Mouse (Mus musculus): Measurements from ENCODE around the gene Shroom3. TPM values are rescaled to one million over a fixed set of nuclear protein-coding genes. Genes with fewer than 3 reads are reported as not detected.

The Shroom3 gene
- total and polyA plus RNA-seq, 3 experiments: 0.04 to 0.11 TPM; not detected in 1

GRCm38 (mm10) chr5:92834513-92834912 lies 151.3 kb downstream of the Shroom3 start:
- in situ Hi-C loops (cut with MboI; ENCODE audit: low pct_ligation_motif_present, low pct_unique_long_range_greater_than_20kb, low sequenced_read_pairs) (no loop called here), dilution Hi-C loops (cut with MboI; ENCODE audit: extremely low pct_ligation_motif_present, extremely low pct_unique_long_range_greater_than_20kb, low sequenced_read_pairs) (no loop called here)
- H3K4me1 ChIP-seq (ENCODE audit: control insufficient read depth in 1 of 2, insufficient read depth in 2 of 2): peaks cover 0 to 2% of the 10 kb centered on the region in 2 experiments; a peak in 1 of 4 replicates
- no peak overlapping the region for H3K4me2 ChIP-seq (ENCODE audit: insufficient read depth, low read depth, poor library complexity, severe bottlenecking)
- H3K27ac ChIP-seq (ENCODE audit: insufficient read depth, low read depth): no peak overlapping the region
- H3K27me3 ChIP-seq (replicated peaks): no peaks in the 10 kb centered on the region
- TF ChIP-seq MAX (IDR thresholded peaks at IDR 0.05; ENCODE audit: low read length) (no peak), USF1 (IDR thresholded peaks at IDR 0.05; ENCODE audit: low read depth, low read length) (no peak), TBP (conservative IDR thresholded peaks at IDR 0.05; ENCODE audit: low read depth, low read length) (no peak), USF2 (conservative IDR thresholded peaks at IDR 0.05; ENCODE audit: low read depth, low read length) (no peak), ZNF384 (IDR thresholded peaks at IDR 0.05; ENCODE audit: low read depth, low read length) (no peak), MYC (IDR thresholded peaks at IDR 0.05; ENCODE audit: low read depth, low read length) (no peak), RCOR1 (conservative IDR thresholded peaks at IDR 0.05; ENCODE audit: low read depth, low read length) (no peak), GABPA (IDR thresholded peaks at IDR 0.05; ENCODE audit: insufficient replicate concordance, low read depth, low read length) (no peak), NRF1 (IDR thresholded peaks at IDR 0.05; ENCODE audit: low read depth, low read length) (no peak), POLR2AphosphoS2 (IDR thresholded peaks at IDR 0.05; ENCODE audit: low read depth, low read length) (no peak), ZKSCAN1 (IDR thresholded peaks at IDR 0.05; ENCODE audit: borderline replicate concordance, low read depth, low read length) (no peak), JUND (conservative IDR thresholded peaks at IDR 0.05; ENCODE audit: low read depth, low read length) (no peak), BHLHE40 (IDR thresholded peaks at IDR 0.05; ENCODE audit: low read depth, low read length) (no peak), UBTF (IDR thresholded peaks at IDR 0.05; ENCODE audit: low read depth, low read length) (no peak), MAZ (IDR thresholded peaks at IDR 0.05; ENCODE audit: low read depth, low read length) (no peak), CHD2 (IDR thresholded peaks at IDR 0.05; ENCODE audit: low read length) (no peak), SIN3A (IDR thresholded peaks at IDR 0.05; ENCODE audit: low read length) (no peak), MAFK (IDR thresholded peaks at IDR 0.05; ENCODE audit: insufficient replicate concordance, low read length) (no peak), PAX5 (IDR thresholded peaks at IDR 0.05; ENCODE audit: low read length) (no peak)
- DNase-seq (ENCODE audit: extremely low read depth): no peak
- H3K4me3 ChIP-seq (replicated peaks in 1 of 3; ENCODE audit: low read depth in 2 of 3, low read length in 2 of 3, poor library complexity in 1 of 3): no peak overlapping the region
- H3K79me2 ChIP-seq (replicated peaks; ENCODE audit: control insufficient read depth, extremely low read depth, insufficient read depth, poor library complexity, severe bottlenecking): no peaks in the 10 kb centered on the region
- no peak overlapping the region for H3K9ac ChIP-seq (ENCODE audit: insufficient read depth, low read depth)
- H3K36me3 ChIP-seq (replicated peaks in 1 of 2; ENCODE audit: control insufficient read depth in 1 of 2, insufficient read depth in 1 of 2, low read length in 1 of 2): no peaks in the 10 kb centered on the region
- H3K9me3 ChIP-seq (replicated peaks; ENCODE audit: low read length): no peaks in the 10 kb centered on the region

- dilution Hi-C loops (cut with MboI; ENCODE audit: extremely low pct_ligation_motif_present, extremely low pct_unique_long_range_greater_than_20kb, low sequenced_read_pairs): no loop called here
- Histone ChIP-seq H3K27me3 (replicated peaks) (no peaks in the 10 kb centered on the region), H3K4me3 (replicated peaks in 1 of 3; ENCODE audit: low read depth in 2 of 3, low read length in 2 of 3, poor library complexity in 1 of 3) (no peak overlapping the region), H3K79me2 (replicated peaks; ENCODE audit: control insufficient read depth, extremely low read depth, insufficient read depth, poor library complexity, severe bottlenecking) (no peaks in the 10 kb centered on the region), H3K9ac (ENCODE audit: insufficient read depth, low read depth) (no peak overlapping the region), H3K36me3 (replicated peaks in 1 of 2; ENCODE audit: control insufficient read depth in 1 of 2, insufficient read depth in 1 of 2, low read length in 1 of 2) (no peaks in the 10 kb centered on the region), H3K4me1 (ENCODE audit: control insufficient read depth in 1 of 2, insufficient read depth in 2 of 2) (peaks cover 0 to 2% of the 10 kb centered on the region in 2 experiments; a peak in 1 of 4 replicates), H3K4me2 (ENCODE audit: insufficient read depth, low read depth, poor library complexity, severe bottlenecking) (no peak overlapping the region), H3K27ac (ENCODE audit: insufficient read depth, low read depth) (no peak overlapping the region), H3K9me3 (replicated peaks; ENCODE audit: low read length) (no peaks in the 10 kb centered on the region)
- in situ Hi-C loops (cut with MboI; ENCODE audit: low pct_ligation_motif_present, low pct_unique_long_range_greater_than_20kb, low sequenced_read_pairs): no loop called here
- TF ChIP-seq ZNF384 (IDR thresholded peaks at IDR 0.05; ENCODE audit: low read depth, low read length) (no peak), ZC3H11A (IDR thresholded peaks at IDR 0.05; ENCODE audit: low read depth, low read length) (no peak), PAX5 (IDR thresholded peaks at IDR 0.05; ENCODE audit: low read length) (no peak), ETS1 (conservative IDR thresholded peaks at IDR 0.05; ENCODE audit: low read depth, low read length) (no peak), EP300 (IDR thresholded peaks at IDR 0.05; ENCODE audit: low read length) (no peak), SIN3A (IDR thresholded peaks at IDR 0.05; ENCODE audit: low read length) (no peak), MEF2A (IDR thresholded peaks at IDR 0.05; ENCODE audit: borderline replicate concordance, low read depth, low read length) (no peak), UBTF (IDR thresholded peaks at IDR 0.05; ENCODE audit: low read depth, low read length) (no peak), USF2 (conservative IDR thresholded peaks at IDR 0.05; ENCODE audit: low read depth, low read length) (no peak), JUN (IDR thresholded peaks at IDR 0.05; ENCODE audit: insufficient read depth, low read depth, low read length) (no peak), RCOR1 (conservative IDR thresholded peaks at IDR 0.05; ENCODE audit: low read depth, low read length) (no peak), TCF12 (IDR thresholded peaks at IDR 0.05; ENCODE audit: low read depth, low read length) (no peak), SMC3 (IDR thresholded peaks at IDR 0.05; ENCODE audit: low read depth, low read length) (no peak)
- no peak for DNase-seq (ENCODE audit: extremely low read depth)
Observed at GRCm38 (mm10) chr5:92837311-92837710, 154.1 kb downstream of the Shroom3 start.
